Mouse (Mus musculus) thymus, adult 2 months (tissue): Measurements from ENCODE around the gene Thegl.

Source experiments
- CTCF ChIP-seq: fragments of 200-500 bp; IDR thresholded peaks from 2 replicates; pipeline ENCODE4 v1.5.1; 2012; ENCODE audit warnings: mild to moderate bottlenecking, control low read depth, low read length, moderate library complexity, borderline replicate concordance; ENCODE audit not compliant: control insufficient read depth, poor library complexity, insufficient read depth; ENCODE audit errors: extremely low read depth
- POLR2A ChIP-seq: fragments of 200-500 bp; IDR thresholded peaks from 2 replicates; pipeline ENCODE4 v1.6.1; 2012; ENCODE audit warnings: mild to moderate bottlenecking, low read length, control low read depth, moderate library complexity; ENCODE audit not compliant: control insufficient read depth, poor library complexity, insufficient read depth; ENCODE audit errors: extremely low read depth

GRCm38 (mm10) chr5:77015544-77016482, at the start of gene Thegl:
- TF ChIP-seq CTCF (no peak), POLR2A (no peak)
